Mouse (Mus musculus) gastrocnemius, adult 2 months (tissue): ENCODE measurements at regions not wholly inside any gene's neighbourhood (a gene's known extent, or its start where the extent isn't known, plus 50 kb on each side); places are given as distances from the start of the nearest gene placed in this dataset.
A peak's percentile ranks its signal among the peaks of the same experiment; 100 is the strongest.

Experiments
- DNase-seq: peaks from one replicate; pipeline ENCODE4 v3.0.0; 2022
- H3K27ac ChIP-seq: fragments of 200-600 bp; 2 replicates; pipeline ENCODE4 v1.8.1; 2022; ENCODE audit warnings: mild to moderate bottlenecking
- H3K4me3 ChIP-seq: fragments of 200-600 bp; 2 replicates; pipeline ENCODE4 v1.8.1; 2022; ENCODE audit warnings: mild to moderate bottlenecking, moderate library complexity
- CTCF ChIP-seq: fragments of 200-600 bp; IDR thresholded peaks from 2 replicates; pipeline ENCODE4 v1.8.1; 2022; ENCODE audit warnings: antibody characterized with exemption, mild to moderate bottlenecking, moderate library complexity
- intact Hi-C: fragments of 180-260 bp; cut with DNase I; formaldehyde crosslinking; loops from one replicate; pipeline ENCODE4 v1.15.1; 2025

GRCm38 (mm10) chr11:24629431-24629830 lies 551.6 kb downstream of the Bcl11a start:
- peak overlapping the region; percentile 58 for H3K27ac ChIP-seq
- no peak for TF ChIP-seq CTCF
- peak; percentile 32 for DNase-seq
- intact Hi-C loops: no loop called here
- H3K4me3 ChIP-seq: no peak overlapping the region

GRCm38 (mm10) chr11:24630403-24630900 lies 552.6 kb downstream of the Bcl11a start:
- no peak overlapping the region for H3K4me3 ChIP-seq
- no peak for DNase-seq
- intact Hi-C loops: no loop called here
- TF ChIP-seq CTCF: no peak
- peak overlapping the region; percentile 58 for H3K27ac ChIP-seq

GRCm38 (mm10) chr11:24631651-24632050 lies 553.8 kb downstream of the Bcl11a start:
- intact Hi-C loops: no loop called here
- no peak overlapping the region for H3K4me3 ChIP-seq

GRCm38 (mm10) chr11:24636716-24637115 lies 558.9 kb downstream of the Bcl11a start:
- TF ChIP-seq CTCF: no peak
- intact Hi-C loops: no loop called here
- no peak for DNase-seq
- no peak overlapping the region for H3K4me3 ChIP-seq
- H3K27ac ChIP-seq: no peak overlapping the region

More at GRCm38 (mm10) chr11:24631651-24632050, 553.8 kb downstream of the Bcl11a start:
- TF ChIP-seq CTCF: no peak
- DNase-seq: no peak
- H3K27ac ChIP-seq: peak overlapping the region; percentile 57

GRCm38 (mm10) chr11:24643439-24644109 lies 565.7 kb downstream of the Bcl11a start:
- intact Hi-C loops: no loop called here
- H3K4me3 ChIP-seq: peak overlapping the region; percentile 13
- peak overlapping the region; percentile 71 for H3K27ac ChIP-seq
- no peak for TF ChIP-seq CTCF
- DNase-seq: no peak

GRCm38 (mm10) chr11:24652852-24653251 lies 575.0 kb downstream of the Bcl11a start:
- no peak for TF ChIP-seq CTCF
- Histone ChIP-seq H3K27ac (no peak overlapping the region), H3K4me3 (no peak overlapping the region)
- DNase-seq: no peak
- intact Hi-C loops: no loop called here

- intact Hi-C loops: no loop called here
Measured at GRCm38 (mm10) chr11:24664082-24664481, 586.2 kb downstream of the Bcl11a start.

GRCm38 (mm10) chr11:24665310-24665709 lies 587.5 kb downstream of the Bcl11a start:
- no peak overlapping the region for H3K27ac ChIP-seq
- TF ChIP-seq CTCF: no peak
- intact Hi-C loops: no loop called here
- no peak for DNase-seq
- H3K4me3 ChIP-seq: no peak overlapping the region

More at GRCm38 (mm10) chr11:24664082-24664481, 586.2 kb downstream of the Bcl11a start:
- no peak for TF ChIP-seq CTCF
- DNase-seq: no peak
- Histone ChIP-seq H3K4me3 (no peak overlapping the region), H3K27ac (no peak overlapping the region)

GRCm38 (mm10) chr11:24671662-24672061 lies 593.8 kb downstream of the Bcl11a start:
- Histone ChIP-seq H3K4me3 (no peak overlapping the region), H3K27ac (no peak overlapping the region)
- TF ChIP-seq CTCF: no peak
- no peak for DNase-seq
- intact Hi-C loops: no loop called here

- no peak for TF ChIP-seq CTCF
- no peak for DNase-seq
- Histone ChIP-seq H3K27ac (no peak overlapping the region), H3K4me3 (no peak overlapping the region)
- intact Hi-C loops: no loop called here
Measured at GRCm38 (mm10) chr11:24673248-24674207, 595.7 kb downstream of the Bcl11a start.

GRCm38 (mm10) chr11:24674208-24674571 lies 596.3 kb downstream of the Bcl11a start:
- intact Hi-C loops: no loop called here
- no peak overlapping the region for H3K27ac ChIP-seq
- peak; percentile 20 for DNase-seq
- no peak overlapping the region for H3K4me3 ChIP-seq
- no peak for TF ChIP-seq CTCF

- no peak overlapping the region for H3K4me3 ChIP-seq
- TF ChIP-seq CTCF: no peak
- no peak overlapping the region for H3K27ac ChIP-seq
- no peak for DNase-seq
- intact Hi-C loops: no loop called here
Measured at GRCm38 (mm10) chr11:24677016-24677415, 599.2 kb downstream of the Bcl11a start.

- Histone ChIP-seq H3K4me3 (no peak overlapping the region), H3K27ac (no peak overlapping the region)
- no peak for DNase-seq
- no peak for TF ChIP-seq CTCF
- intact Hi-C loops: no loop called here
Measured at GRCm38 (mm10) chr11:24679581-24679980, 601.7 kb downstream of the Bcl11a start.
